Mouse (Mus musculus) heart, postnatal 36 days (tissue): ENCODE measurements around the gene Dglucy. TPM values are rescaled to one million over a fixed set of nuclear protein-coding genes. Genes with fewer than 3 reads are reported as not detected.

Source experiments
- DNase-seq, 2 experiments: peaks; one replicate each; pipeline ENCODE4 v3.0.0; 2021 to 2022
- intact Hi-C: fragments of 180-260 bp; cut with DNase I; formaldehyde crosslinking; loops from one replicate; pipeline ENCODE4 v1.15.1; 2025
- total RNA-seq, 2 experiments: library from RNA; stranded (reverse); gene quantifications; 2 replicates each; pipeline ENCODE4 v1.2.3; 2021

Dglucy gene
- total RNA-seq, 2 experiments from 2014 or later: 52.5 to 55.1 TPM

GRCm38 (mm10) chr12:100839079-100839600 is 60.3 kb downstream of the Dglucy start:
- intact Hi-C loops: no loop called here

GRCm38 (mm10) chr12:100839926-100840325 is 61.1 kb downstream of the Dglucy start:
- peak in 1 of 2 experiments; percentile 41 for DNase-seq
- intact Hi-C loops: loop anchor here (2.0 to 10.0 kb wide), 2 partner anchors 67 to 665 kb away; no protein-coding TSS in a partner anchor

More at GRCm38 (mm10) chr12:100839079-100839600, 60.3 kb downstream of the Dglucy start:
- peak in 1 of 2 experiments; percentile 31 for DNase-seq

- intact Hi-C loops: loop anchor here (1.0 to 10.0 kb wide), 6 partner anchors 69 to 667 kb away; no protein-coding TSS in a partner anchor
- DNase-seq: peak; percentile 83 to 87
These were observed 62.4 kb downstream of the Dglucy start for GRCm38 (mm10) chr12:100841211-100841792.

GRCm38 (mm10) chr12:100843171-100843570 is 64.3 kb downstream of the Dglucy start:
- intact Hi-C loops: loop anchor here (10.0 kb wide), 1 partner anchor 668 kb away; no protein-coding TSS in a partner anchor
- DNase-seq: no peak

- intact Hi-C loops: loop anchor here (10.0 kb wide), 1 partner anchor 670 kb away; no protein-coding TSS in a partner anchor
- DNase-seq: no peak
These were observed 65.7 kb downstream of the Dglucy start for GRCm38 (mm10) chr12:100844546-100844945.

GRCm38 (mm10) chr12:100845829-100846228 is 67.0 kb downstream of the Dglucy start:
- intact Hi-C loops: loop anchor here (10.0 kb wide), 1 partner anchor 671 kb away; no protein-coding TSS in a partner anchor
- DNase-seq: no peak

GRCm38 (mm10) chr12:100846566-100846965 is 67.7 kb downstream of the Dglucy start:
- DNase-seq: no peak
- intact Hi-C loops: loop anchor here (10.0 kb wide), 1 partner anchor 672 kb away; no protein-coding TSS in a partner anchor

- no peak for DNase-seq
- intact Hi-C loops: loop anchor here (10.0 kb wide), 1 partner anchor 673 kb away; no protein-coding TSS in a partner anchor
These were observed 68.7 kb downstream of the Dglucy start for GRCm38 (mm10) chr12:100847437-100848080.

GRCm38 (mm10) chr12:100849421-100850138 is 70.7 kb downstream of the Dglucy start:
- peak in 1 of 2 experiments; percentile 53 for DNase-seq
- intact Hi-C loops: loop anchor here (1.0 to 10.0 kb wide), 3 partner anchors 77 to 675 kb away; no protein-coding TSS in a partner anchor

GRCm38 (mm10) chr12:100852370-100852769 is 73.5 kb downstream of the Dglucy start:
- DNase-seq: no peak
- intact Hi-C loops: loop anchor here (5.0 kb wide), 1 partner anchor 180 kb away; no protein-coding TSS in a partner anchor

- intact Hi-C loops: no loop called here
- no peak for DNase-seq
These were observed 77.5 kb downstream of the Dglucy start for GRCm38 (mm10) chr12:100856337-100856736.

- intact Hi-C loops: no loop called here
- DNase-seq: no peak
These were observed 78.9 kb downstream of the Dglucy start for GRCm38 (mm10) chr12:100857791-100858190.

- no peak for DNase-seq
- intact Hi-C loops: no loop called here
These were observed 83.4 kb downstream of the Dglucy start for GRCm38 (mm10) chr12:100862272-100862671.

- intact Hi-C loops: no loop called here
- DNase-seq: no peak
These were observed 84.1 kb downstream of the Dglucy start for GRCm38 (mm10) chr12:100862856-100863446.

GRCm38 (mm10) chr12:100865072-100865471 is 86.2 kb downstream of the Dglucy start:
- DNase-seq: no peak
- intact Hi-C loops: no loop called here

GRCm38 (mm10) chr12:100865509-100866078 is 86.7 kb downstream of the Dglucy start:
- DNase-seq: no peak
- intact Hi-C loops: no loop called here

GRCm38 (mm10) chr12:100867097-100867496 is 88.2 kb downstream of the Dglucy start:
- DNase-seq: no peak
- intact Hi-C loops: no loop called here

GRCm38 (mm10) chr12:100868049-100868622 is 89.3 kb downstream of the Dglucy start:
- no peak for DNase-seq
- intact Hi-C loops: no loop called here

- intact Hi-C loops: no loop called here
- no peak for DNase-seq
These were observed 92.4 kb downstream of the Dglucy start for GRCm38 (mm10) chr12:100871234-100871633.
